Mouse (Mus musculus) left cerebral cortex, postnatal 36 days (tissue): ENCODE measurements around the gene Tmem131. TPM values are rescaled to one million over a fixed set of nuclear protein-coding genes. Genes with fewer than 3 reads are reported as not detected.
A peak's percentile ranks its signal among the peaks of the same experiment; 100 is the strongest.
"Not testable (repeated sequence)": the region's sequence is repeated elsewhere in the genome, so short reads cannot be mapped to it uniquely, and the experiment has no call there.

ENCODE experiments used
- DNase-seq, 2 experiments: peaks; one replicate each; pipeline ENCODE4 v3.0.0; 2021 to 2022; ENCODE audit warnings: low spot score in 2 of 2, mixed read lengths in 1 of 2
- intact Hi-C: fragments of 180-260 bp; cut with DNase I; formaldehyde crosslinking; loops from one replicate; pipeline ENCODE4 v1.15.1; 2025
- total RNA-seq, 2 experiments: library from RNA; stranded (reverse); gene quantifications; 2 replicates each; pipeline ENCODE4 v1.2.3; 2021

The Tmem131 gene
- total RNA-seq, 2 experiments from 2014 or later: 49.7 to 65.2 TPM

DNA sequence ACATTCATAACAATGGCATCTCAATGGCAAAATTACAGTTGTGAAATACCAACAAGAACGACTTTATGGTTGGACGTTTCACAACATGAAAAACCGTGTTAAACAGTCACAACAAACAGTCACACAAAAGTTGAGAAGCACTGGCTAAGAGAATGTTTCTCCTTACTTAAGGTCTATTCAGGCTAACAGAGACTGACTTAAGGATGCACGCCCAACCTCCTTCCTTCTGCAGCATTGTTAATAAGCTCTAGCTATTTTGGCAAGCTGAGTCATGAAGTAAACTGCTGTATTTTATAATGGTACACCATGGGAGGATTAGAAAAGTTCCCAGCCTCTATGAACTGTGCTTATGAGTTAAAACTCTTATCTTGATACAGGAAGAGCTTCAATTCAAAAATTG is 47.0 kb downstream of the Tmem131 start:
- no peak for DNase-seq
- intact Hi-C loops: no loop called here

DNA sequence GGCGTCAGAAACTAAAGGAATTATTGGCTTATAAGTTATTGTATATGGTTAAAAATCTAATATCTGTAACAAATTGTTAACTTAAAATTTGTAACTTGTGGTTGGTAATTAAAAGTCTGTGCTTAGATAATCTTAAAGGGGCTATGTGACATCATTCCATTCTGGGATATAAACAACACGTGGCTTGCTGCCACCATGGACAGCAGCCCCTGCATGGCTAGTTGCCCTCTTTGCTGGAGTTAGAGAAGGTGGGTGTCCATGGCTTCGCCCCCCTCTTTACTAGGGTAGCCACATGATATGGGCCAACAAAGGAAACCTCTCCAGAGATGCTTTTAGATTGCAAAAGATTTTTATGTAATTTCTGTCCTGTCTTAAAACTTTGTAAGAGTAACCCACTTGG is 48.0 kb downstream of the Tmem131 start:
- no peak for DNase-seq
- intact Hi-C loops: no loop called here

DNA sequence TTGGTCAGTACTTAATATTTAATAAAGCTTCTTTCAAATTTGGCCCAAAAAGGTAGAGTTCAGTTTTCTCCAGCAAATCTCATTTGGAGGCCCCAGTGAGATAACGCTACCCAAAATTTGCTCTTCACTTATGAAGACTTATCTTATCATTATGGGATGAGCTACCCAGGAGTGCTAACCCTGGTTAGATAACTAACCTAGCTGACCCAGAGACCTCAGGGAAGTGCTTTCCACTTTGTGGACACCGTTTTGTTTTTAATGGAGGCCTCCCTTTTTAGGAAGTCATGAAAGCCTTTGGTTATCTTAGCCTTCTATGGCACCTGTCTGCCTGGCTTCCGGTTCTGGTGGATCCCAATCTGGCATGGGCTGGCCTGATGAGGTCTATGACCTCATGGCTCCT is 49.3 kb downstream of the Tmem131 start:
- DNase-seq: no peak
- intact Hi-C loops: no loop called here

DNA sequence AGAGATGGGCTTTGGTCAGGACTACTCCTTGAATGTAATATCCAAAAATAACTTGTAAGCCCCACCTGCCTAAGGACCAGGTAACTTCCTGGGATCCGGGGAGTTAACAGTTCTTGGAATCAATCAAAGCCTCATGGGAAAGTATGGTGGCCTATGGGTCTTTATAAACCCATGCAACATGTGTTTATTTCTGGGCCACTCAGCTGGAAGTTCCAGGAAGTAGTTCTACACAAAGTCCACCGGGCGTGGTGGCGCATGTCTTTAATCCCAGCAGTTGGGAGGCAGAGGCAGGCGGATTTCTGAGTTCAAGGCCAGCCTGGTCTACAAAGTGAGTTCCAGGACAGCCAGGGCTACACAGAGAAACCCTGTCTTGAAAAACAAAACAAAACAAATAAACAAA is 49.7 kb downstream of the Tmem131 start:
- DNase-seq, intact Hi-C loops: not testable (repeated sequence)

DNA sequence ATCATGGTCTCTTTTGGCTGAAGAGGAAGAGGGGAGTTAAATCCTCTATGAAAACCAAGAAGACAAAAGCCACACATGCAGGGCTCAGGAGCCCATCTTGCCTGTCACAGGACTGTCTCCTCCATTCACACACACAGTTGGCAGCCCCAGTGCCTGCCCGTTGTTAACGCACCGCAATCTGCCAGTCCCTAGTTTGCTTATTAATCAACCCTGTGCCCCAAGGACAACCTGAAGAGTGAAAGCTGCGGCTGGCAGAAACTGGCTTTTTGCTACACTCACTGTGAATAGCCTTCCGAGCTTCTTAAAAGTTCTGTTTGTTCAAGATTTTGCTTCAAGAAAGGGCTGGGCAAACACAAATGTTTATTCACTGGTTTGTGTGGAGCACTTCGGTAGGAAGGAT is 50.3 kb downstream of the Tmem131 start:
- intact Hi-C loops: no loop called here

DNA sequence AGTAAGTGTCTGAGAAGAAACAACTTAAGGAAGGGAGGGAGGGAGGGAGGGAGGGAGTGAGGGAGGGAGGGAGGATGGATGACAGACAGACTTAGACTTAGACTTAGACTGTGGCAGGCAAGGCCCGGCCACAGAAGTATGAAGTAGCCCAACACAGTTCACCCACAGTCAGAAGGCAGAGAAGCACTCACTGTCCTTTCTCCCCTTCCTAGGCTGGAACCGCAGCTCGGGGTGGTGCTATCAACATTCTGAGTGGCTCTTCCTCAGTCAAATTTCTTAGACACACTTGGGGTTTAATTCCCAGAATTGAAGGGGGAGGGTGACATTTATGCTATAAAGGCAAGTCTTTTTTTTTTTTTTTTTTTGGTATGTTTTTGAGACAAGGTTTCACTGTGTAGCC is 51.0 kb downstream of the Tmem131 start:
- intact Hi-C loops: no loop called here
- no peak for DNase-seq

More for the DNA sequence above, 50.3 kb downstream of the Tmem131 start:
- DNase-seq: no peak

DNA sequence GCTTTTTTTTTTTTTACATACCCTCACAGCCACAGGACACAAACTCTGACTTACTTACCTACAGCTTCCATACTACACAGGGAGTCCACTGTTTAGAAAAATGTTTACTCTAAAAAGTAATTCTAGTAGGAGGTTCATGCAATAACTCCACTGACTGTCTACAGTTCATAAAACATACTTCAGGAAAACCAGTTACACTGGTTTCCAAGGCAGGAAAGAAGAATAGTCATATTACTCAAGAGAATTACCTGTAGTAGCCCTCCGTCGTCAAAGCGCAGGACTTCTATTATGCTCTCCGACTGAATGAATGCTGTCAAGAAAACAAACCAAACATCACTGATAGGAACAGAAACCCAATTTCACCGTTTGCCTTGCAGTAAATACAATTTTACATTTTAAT is 54.5 kb downstream of the Tmem131 start:
- intact Hi-C loops: no loop called here
- DNase-seq: no peak

DNA sequence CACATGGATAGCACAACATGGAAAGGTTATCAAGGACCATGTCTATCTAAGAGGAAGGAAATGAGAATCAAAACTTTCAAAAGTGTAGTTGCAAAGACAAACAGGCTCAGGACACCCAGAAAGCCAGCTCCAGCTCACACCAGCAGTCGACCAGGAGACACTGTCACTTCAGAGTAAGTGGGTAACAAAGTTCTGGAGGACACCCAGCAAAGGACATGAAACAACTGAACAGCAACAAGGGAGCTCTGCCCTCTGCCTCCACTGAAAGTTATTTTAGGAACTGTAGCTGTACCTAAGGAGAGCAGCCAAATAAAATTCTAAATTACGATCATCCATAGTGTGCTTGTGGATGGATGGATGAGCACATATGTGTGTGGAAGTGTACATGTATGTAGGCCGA is 56.3 kb downstream of the Tmem131 start:
- intact Hi-C loops: no loop called here
- DNase-seq: no peak

DNA sequence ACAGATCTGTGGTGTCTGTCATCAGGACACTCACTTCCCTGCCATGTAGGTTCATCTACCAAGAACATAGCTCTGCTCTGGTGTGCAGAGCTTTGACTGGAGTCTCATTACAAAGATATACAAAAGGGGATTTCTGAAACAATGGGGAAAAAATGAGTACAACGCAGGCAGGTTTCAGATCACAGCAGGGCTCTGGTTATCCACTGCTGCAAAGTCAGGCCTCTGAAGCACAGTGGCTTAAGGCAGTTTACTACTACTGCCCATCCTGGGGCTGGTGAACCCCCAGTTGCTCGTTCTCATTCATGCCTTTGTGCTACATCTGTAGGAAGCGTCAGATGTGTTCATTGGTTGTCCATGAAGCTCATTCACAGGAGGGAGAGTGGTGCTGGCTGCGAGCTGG is 57.0 kb downstream of the Tmem131 start:
- intact Hi-C loops: no loop called here
- no peak for DNase-seq

DNA sequence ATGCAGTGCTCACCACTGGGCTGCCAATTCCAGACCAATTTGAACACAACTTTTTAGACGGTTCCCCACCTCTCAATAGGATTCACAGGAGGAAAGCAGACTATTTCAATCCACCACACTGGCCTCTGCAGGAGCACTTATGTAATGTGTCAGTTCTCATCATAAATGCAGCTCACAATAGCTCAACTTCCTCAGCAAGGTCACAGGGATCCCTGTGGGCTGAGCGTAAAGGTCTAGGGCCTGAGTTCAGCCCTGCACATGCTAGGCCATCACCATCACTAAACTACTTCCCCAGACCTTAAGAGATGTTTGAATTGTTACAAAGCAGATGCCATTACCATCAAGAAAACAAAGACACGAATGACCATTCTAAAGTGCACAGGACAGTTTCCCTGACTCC is 58.9 kb downstream of the Tmem131 start:
- intact Hi-C loops: no loop called here

DNA sequence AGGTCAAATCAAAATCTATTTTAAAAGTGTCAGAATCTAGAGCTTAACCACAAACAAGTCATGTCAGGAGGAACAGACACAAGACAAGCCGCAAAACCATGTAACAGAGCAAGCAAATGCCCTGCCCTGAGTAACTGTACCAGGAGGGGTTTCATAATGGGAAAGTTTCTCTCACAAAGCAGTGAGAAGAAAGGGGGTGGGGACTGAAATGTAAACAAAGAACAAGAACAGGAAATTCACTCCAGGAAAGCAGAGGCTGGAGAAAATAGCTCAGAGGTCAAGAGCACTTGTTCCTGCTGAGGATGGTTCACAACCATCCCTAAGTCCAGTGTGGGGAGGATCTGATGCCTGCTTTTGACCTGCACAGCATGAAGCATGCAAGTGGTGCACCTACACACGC is 59.7 kb downstream of the Tmem131 start:
- intact Hi-C loops: no loop called here

More for the DNA sequence above, 58.9 kb downstream of the Tmem131 start:
- DNase-seq: no peak

DNA sequence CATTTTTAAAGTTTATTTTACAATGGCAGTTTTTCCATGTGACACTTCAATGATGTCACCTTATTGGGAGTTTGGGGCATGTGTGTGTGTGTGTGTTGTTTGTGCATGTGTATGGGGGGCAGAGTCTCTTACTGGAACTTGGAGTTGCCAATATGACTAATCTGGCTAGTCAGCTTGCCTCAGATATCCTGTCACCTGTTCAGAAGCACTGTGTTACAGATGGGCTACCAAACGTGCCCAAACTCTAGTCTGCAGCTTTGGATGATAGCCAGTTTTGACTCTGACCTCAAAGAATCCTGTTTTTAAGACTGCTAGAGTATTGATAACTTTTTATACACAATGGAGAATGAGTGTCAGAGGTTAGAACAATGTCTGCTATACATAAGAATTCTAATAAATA is 64.3 kb downstream of the Tmem131 start:
- intact Hi-C loops: no loop called here
- no peak for DNase-seq

More for the DNA sequence above, 59.7 kb downstream of the Tmem131 start:
- DNase-seq: no peak

DNA sequence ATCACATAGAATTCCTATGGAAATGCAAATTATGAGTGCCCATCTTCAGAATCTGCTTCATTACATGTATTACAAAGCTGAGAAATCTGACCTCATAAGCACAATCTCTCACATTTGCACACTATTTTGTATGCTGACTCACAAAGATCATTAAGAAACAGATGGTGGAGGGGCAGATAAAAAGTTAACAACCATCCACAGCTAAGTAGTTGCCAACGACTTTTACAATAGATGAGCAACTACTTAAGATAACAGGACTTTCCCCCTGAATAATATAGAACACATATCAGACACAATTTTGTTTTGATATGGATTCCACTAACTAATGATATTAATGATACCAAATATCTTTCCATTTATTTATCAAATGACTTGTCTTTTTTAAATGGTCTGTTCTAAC is 66.3 kb downstream of the Tmem131 start:
- intact Hi-C loops: no loop called here
- DNase-seq: no peak

DNA sequence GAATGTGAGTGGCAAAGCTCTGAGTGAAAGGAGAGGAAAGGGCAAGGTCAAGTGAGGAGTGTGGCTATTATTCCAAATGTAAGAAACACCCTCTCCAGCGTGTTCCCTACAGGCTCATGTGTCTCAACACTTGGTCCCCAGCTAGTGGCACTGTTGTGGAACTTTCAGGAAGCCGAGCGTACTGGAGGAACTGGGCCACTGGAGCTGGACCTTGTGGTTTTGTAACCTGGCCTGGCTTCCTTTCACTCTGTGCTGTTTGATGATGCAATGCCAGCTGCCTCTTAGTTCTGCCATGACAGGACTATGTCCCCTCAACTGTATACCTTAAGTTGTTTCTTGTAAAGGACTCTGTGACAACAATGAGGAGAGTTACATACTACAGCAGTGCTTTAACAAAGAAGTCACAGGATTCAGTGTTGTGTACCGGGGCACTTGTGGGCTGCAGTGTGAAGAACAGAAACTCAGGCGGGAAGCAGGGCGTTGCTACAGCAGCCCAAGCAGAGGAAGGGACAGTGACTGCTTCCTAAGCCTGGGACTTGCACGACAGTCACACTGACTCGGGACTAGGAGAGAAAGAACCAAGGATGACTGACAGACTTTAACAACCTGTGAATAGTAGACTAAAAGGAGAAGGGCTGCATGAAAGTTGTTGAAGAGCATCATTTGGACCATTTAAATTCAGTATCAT is 68.4 kb downstream of the Tmem131 start:
- no peak for DNase-seq
- intact Hi-C loops: no loop called here

DNA sequence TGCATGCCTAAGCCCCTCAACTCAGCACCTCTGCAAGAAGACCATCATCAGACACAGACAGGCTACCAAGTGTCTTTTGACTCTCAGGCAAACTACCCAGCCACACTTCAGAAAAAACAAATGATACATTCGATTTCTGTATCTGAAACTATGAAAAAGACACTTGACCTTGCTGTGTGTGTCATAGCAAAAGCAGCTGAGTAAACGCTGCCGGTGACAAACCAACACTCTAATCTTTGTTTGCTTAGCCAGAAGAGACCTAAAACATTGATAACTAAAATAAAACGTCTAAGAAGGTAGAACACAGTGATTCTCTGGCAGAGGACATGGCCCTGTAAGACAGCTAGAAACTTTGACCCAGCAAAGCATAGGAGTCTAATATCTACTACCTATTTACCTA is 72.2 kb downstream of the Tmem131 start:
- intact Hi-C loops: no loop called here
- no peak for DNase-seq

DNA sequence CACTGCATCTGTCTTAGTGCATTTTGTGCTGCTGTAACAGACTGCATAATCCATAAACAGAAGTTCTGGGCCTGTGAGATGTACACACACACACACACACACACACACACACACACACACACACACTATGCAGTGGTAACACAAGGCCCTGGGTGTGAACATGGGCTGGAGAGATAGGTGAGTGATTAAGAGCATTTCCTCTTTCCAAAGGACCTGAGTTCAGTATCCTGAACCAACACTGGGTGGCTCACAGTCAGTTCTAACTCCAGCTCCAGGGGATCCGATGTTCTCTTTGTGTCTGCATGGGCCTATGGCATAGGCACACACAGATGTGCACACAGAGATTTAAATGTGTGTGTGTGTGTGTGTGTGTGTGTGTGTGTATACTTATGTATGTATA is 72.9 kb downstream of the Tmem131 start:
- intact Hi-C loops: no loop called here

DNA sequence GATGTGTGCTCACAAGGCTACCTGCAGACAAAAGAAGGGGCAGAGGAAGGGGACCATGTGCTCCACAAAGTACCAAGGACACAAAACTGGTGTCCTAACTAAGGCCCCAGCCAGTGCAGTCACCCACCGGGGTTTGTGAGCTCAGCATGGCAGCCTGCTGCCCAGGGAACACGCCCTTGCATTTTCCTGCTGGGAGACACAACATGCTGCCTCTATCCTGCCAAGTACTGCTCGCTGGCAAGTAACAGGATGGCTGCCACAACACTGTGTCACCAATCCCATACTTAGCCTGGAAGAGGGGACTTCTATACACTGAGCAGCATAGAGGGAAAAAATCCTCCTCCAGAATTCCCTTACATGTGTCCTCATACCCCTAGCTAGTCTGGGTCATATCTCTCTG is 78.7 kb downstream of the Tmem131 start:
- intact Hi-C loops: no loop called here
- DNase-seq: peak in 1 of 2 experiments; percentile 30

More for the DNA sequence above, 72.9 kb downstream of the Tmem131 start:
- DNase-seq: no peak

DNA sequence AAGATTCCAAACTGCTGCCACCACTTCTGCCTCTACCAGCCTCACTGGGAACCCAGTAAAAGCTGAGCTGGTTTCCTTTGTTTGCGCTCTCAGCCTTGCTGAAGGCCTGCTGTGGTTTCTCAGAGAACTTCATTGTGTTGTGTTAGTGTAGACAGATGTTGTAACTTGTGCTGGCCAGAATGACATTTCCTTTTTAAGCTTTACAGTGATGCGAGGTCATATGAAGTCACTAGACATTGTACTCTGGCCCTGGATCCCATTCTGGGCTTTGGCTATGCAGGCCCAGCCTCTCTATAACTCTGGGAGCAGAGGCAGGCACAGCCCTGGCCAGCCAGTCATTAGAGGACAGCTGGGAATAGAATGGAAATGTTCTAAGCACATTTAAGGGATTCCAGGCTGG is 81.7 kb downstream of the Tmem131 start:
- no peak for DNase-seq
- intact Hi-C loops: no loop called here

DNA sequence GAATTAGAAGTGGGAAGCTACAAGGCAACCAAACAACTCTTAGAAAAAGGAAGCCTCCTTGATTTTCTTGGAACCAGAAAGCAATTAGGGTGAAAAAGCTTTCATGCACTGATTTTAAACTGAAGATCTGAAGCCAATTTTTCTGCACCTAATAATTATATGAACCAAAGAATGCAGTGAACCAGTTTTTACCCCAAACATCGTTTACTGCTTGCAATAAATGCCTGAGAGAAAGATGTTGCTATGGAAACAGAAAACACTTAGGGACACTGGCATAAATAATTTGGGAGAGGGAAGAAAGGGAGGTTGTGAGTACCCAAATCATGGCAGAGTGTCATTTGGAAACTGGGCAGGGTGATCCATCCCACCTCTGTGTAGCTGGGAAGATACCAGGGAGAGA is 82.6 kb downstream of the Tmem131 start:
- intact Hi-C loops: no loop called here

DNA sequence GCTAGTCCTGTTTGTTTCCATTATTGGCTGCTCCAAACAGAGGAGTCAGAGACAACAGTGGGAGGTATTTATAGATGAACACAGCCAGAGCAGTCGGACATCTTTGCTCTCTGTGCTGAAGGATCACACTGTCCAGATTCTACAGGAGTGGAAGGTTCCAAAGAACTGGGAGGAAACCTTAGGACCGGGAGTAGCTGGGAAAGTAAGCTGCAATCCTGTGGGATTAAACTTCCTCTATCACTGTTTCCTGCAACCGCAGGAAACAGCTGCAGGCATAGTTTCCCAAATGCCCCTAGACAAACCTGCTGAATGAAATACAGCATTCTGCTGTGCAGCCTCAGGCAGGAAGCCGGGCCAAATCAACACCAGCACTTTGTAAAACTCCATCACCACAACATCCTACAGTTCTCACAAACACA is 83.0 kb downstream of the Tmem131 start:
- intact Hi-C loops: no loop called here
- DNase-seq: no peak

More for the DNA sequence above, 82.6 kb downstream of the Tmem131 start:
- DNase-seq: no peak

DNA sequence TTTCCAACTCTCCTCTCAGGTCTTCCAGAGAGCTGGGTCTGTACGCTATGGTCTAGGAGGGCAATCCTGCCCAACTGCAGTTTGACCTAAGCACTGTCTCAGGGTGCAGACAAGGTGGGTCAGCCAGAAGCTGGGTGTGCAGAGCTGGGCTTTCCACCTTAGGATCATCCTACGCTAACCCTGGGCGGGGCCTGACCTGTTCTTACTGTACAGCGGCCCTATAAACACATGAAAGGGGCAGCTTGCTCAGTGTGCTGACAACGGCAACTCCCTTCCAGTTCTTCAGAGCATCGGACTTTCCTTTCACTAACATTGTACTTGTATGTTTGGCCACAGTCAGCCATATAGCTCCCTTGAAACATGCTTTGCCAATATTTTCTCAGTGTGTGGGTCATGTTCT is 86.4 kb downstream of the Tmem131 start:
- intact Hi-C loops: no loop called here

DNA sequence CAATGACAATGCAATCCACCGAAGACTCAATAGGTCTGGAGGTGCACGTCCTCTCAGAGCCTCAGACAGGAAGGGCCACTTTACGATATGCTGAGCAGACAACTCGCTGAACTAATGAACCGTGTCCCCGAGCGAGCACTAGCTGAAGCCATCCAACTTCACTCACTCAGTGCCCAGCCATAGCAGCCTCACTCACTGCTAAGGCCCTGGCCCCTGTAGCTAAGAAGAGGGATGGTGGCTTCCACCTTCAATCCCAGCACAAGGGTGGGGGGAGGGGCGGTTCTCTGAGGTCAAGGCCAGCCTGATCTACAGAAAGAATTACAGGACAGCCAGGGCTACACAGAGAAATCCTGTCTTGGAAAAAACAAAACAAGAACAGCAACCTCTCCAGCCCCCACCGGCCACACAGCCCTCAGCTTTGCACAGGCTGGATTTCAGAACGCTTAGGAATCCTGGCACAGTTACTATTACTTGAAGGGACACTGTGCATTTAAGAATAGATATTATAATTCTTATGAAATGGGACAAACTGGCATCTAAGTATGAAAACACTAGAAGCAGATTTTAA is 89.2 kb downstream of the Tmem131 start:
- intact Hi-C loops: no loop called here
- no peak for DNase-seq

More for the DNA sequence above, 86.4 kb downstream of the Tmem131 start:
- DNase-seq: no peak
